7 mouse cellular contexts compared by ENCODE assay signal in genomic region chr5:48599481-48600040, GRCm38 (mm10).
DNase-seq lines count a peak whose midpoint lies in the region; ATAC-seq and TF ChIP-seq lines count a peak whose summit lies in the region.

No protein-coding gene starts in this region.

- H3K9me3 ChIP-seq in lung, embryonic 15.5 days: no peaks in the 10 kb centered on the region
- no peaks in the 10 kb centered on the region for H3K9me3 ChIP-seq in stomach, postnatal 0 days (ENCODE audit: control insufficient read depth, low read length)

- H3K4me2 ChIP-seq in lung, embryonic 15.5 days: 0 out of 2 replicates have a peak overlapping the region, but pooled peaks have one; percentile 6
- peak overlapping the region; percentile 29 for H3K4me2 ChIP-seq in stomach, postnatal 0 days (replicated peaks; ENCODE audit: low read depth)

- TF ChIP-seq EP300 in stomach, postnatal 0 days (optimal IDR thresholded peaks at IDR 0.05): no peak

- WGBS in lung, embryonic 15.5 days: 3% methylated on average over 12 of the region's 12 CpGs
- 3% methylated on average over 12 of the region's 12 CpGs for WGBS in stomach, postnatal 0 days

- TF ChIP-seq CTCF in stomach, postnatal 0 days (IDR thresholded peaks at IDR 0.05; ENCODE audit: low read depth): no peak

- no peaks in the 10 kb centered on the region for H3K36me3 ChIP-seq in lung, embryonic 15.5 days
- no peaks in the 10 kb centered on the region for H3K36me3 ChIP-seq in stomach, postnatal 0 days (ENCODE audit: control insufficient read depth, insufficient read depth, low read length)

- ATAC-seq in lung, embryonic 15.5 days (ENCODE audit: borderline replicate concordance, extremely low read depth, low FRiP score, low TSS enrichment): no peak
- ATAC-seq in stomach, postnatal 0 days (ENCODE audit: low FRiP score, low TSS enrichment): no peak

- no peak overlapping the region for H3K27ac ChIP-seq in lung, embryonic 15.5 days
- H3K27ac ChIP-seq in stomach, postnatal 0 days (replicated peaks): no peak overlapping the region

- no peaks in the 10 kb centered on the region; the same call in none of the 2 replicates for H3K27me3 ChIP-seq in lung, embryonic 15.5 days
- H3K27me3 ChIP-seq in stomach, postnatal 0 days (ENCODE audit: control insufficient read depth, insufficient read depth, low read length): no peaks in the 10 kb centered on the region

- no peak overlapping the region for H3K4me3 ChIP-seq in lung, embryonic 15.5 days
- peak overlapping the region; percentile 6; the same call in 1 of the 2 replicates for H3K4me3 ChIP-seq in stomach, postnatal 0 days (ENCODE audit: low read depth, low read length)

- H3K9ac ChIP-seq in lung, embryonic 15.5 days: no peak overlapping the region
- no peak overlapping the region for H3K9ac ChIP-seq in stomach, postnatal 0 days (ENCODE audit: low read length)

- no peak for DNase-seq in lung, postnatal 4 days
- DNase-seq in embryo, embryonic 9.5 days (ENCODE audit: extremely low spot score): peak; percentile 33
- DNase-seq in kidney, postnatal 4 days: peak; percentile 3 to 7
- no peak for DNase-seq in stomach, postnatal 0 days (ENCODE audit: low spot score)
- no peak for DNase-seq in lung, postnatal 10 days
- DNase-seq in frontal cortex, postnatal 25 days (ENCODE audit: low spot score in 2 of 2): no peak

- H3K4me1 ChIP-seq in lung, embryonic 15.5 days: no peaks in the 10 kb centered on the region
- H3K4me1 ChIP-seq in stomach, postnatal 0 days (replicated peaks; ENCODE audit: control insufficient read depth, insufficient read depth): no peaks in the 10 kb centered on the region

Comparison
In these comparisons a context has a peak if more than half of its experiments do, and no peak if none do; other contexts are left out.
1. DNase-seq: peak in embryo, embryonic 9.5 days (single experiment) and kidney, postnatal 4 days (2 of 2); none in lung, postnatal 4 days (0 of 2), stomach, postnatal 0 days (single experiment), lung, postnatal 10 days (single experiment) and frontal cortex, postnatal 25 days (0 of 2).